Mouse (Mus musculus): ENCODE results near the gene Atp1a3.

GRCm38 (mm10) chr7:25009099-25009700 lies 3.4 kb upstream of the Atp1a3 start:
- TF ChIP-seq GATA1 (IDR thresholded peaks at IDR 0.05; ENCODE audit: borderline replicate concordance, low read length) = no peak
- TF ChIP-seq FLI1 (IDR thresholded peaks at IDR 0.05; ENCODE audit: low read length) = no peak
